Mouse (Mus musculus) skeletal muscle tissue, adult 2 months (tissue): Measurements from ENCODE around the gene Gabrr1.

ENCODE experiments used
- DNase-seq: peaks from one replicate; pipeline ENCODE4 v3.0.0-alpha.2; 2012; ENCODE audit warnings: low read depth, low spot score

The Gabrr1 gene

DNA sequence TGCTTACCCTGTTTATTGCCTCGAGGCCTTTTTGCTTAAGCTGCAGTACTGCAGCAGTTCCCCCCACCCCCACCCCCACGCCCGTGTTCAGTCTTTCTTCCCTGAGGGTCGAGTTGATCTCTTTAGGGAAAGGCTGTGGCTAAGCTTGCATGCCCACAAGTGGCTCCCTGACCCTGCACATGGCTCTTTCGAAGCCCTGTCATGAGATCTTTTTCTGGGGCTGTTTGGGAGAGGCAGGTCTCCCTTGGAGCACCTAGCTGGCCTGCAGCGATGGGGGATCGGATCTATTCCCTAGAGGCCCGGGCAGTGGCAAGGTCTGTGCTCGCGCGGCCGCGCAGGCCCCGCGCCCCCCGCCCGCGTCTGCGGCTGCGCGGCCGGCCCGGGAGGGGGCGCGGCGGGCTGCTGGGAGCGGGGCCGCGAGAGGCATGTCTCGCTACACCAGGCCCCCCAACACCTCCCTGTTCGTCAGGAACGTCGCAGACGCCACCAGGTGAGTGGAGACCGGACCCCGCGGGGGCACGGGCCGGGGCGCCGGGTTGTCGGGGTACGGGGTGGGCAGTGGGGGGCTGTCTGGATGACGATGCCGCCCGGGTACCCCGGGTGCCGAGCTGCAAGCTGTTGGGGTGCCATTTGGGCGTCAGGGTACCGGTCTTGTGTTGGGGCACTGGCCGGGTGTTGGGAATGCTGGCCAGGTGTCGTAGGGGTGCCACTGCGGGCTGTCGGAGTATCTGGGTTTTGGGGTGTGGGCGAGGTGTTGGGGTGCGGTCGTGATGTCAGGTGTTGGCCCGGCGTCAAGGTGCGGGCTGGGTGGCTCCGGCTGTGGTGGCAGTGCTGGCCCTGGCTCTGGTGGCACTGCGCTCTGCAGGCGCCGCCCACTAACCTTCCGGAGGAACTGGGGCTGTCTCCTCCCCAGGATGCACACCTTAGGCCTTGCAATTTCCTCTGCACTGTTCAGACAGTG is 76.8 kb downstream of the Gabrr1 start, which contains the start of gene Srsf12:
TSS of gene Srsf12 (plus strand) at position 111 of the 961 bp plus-strand sequence.
- no peak for DNase-seq
